Mouse (Mus musculus): ENCODE measurements at regions not wholly inside any gene's neighbourhood (a gene's known extent, or its start where the extent isn't known, plus 50 kb on each side); places are given as distances from the start of the nearest gene placed in this dataset.

- no peak for TF ChIP-seq ZC3H11A (IDR thresholded peaks at IDR 0.05; ENCODE audit: borderline replicate concordance, low read depth, low read length)
- no peak for TF ChIP-seq HCFC1 (IDR thresholded peaks at IDR 0.05; ENCODE audit: borderline replicate concordance, insufficient read depth, low read length)
- no peak for TF ChIP-seq MAFK (IDR thresholded peaks at IDR 0.05; ENCODE audit: insufficient read depth, low read depth, low read length)
- TF ChIP-seq CHD2 (IDR thresholded peaks at IDR 0.05; ENCODE audit: low read depth, low read length): no peak
- TF ChIP-seq ZNF384 (IDR thresholded peaks at IDR 0.05; ENCODE audit: low read depth, low read length): no peak
Measured at GRCm38 (mm10) chr10:56474951-56475350, 97.8 kb downstream of the Gja1 start.
